Mouse (Mus musculus): ENCODE results near the gene Akap1.

Gene Akap1

DNA sequence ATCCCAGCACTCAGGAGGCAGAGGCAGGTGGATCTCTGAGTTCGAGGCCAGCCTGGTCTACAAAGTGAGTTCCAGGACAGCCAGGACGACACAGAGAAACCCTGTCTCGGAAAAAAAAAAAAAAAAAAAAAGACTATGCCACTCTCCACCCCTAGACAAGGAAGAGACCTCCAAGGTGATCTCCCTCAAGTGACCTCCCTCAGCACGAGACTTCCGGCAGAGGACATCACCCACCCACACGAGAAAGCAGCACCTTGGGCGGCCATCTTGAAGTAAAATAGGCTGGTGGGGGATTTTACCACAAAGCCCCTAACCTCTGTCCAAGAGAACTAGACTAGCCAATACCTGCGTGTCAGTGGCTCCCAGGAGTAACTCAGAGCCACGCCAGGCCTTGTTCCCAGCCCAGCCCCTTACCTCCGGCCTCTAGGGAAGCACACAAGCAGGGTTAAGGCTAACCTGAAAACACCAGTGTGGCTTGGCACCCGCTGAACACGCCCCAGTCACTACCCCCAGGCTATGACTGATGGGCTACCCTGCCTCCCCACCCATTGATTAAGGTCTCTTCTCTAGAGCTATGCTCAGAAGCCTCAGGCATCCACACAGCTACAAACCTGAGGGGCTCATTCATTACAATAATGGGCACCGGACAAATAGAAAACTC, 21.9 kb downstream of the Akap1 start:
- no peak for DNase-seq (ENCODE audit: low spot score in 2 of 2)

DNA sequence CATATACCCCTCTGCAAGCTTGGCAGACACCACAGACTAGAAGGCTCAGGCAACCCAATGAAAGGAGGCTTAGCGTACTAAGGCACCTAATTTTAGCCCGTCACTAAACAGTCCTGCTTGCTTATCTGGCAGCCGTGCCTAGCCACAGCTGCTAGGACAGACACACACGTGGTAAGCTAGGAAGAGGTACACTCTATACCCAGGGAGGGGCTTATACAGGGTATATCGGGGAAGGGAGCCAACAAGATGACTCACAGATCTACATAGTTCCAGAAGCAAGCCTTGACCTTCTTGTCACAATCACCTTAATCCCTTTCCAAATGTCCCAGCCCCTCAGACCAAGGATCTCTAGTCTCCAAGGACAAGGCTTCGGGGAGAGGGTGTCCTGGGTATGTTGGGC, 23.0 kb downstream of the Akap1 start:
- no peak for DNase-seq (ENCODE audit: low spot score in 2 of 2)

GRCm38 (mm10) chr11:88840724-88841350, 23.5 kb downstream of the Akap1 start:
- DNase-seq (ENCODE audit: low spot score in 2 of 2): no peak

GRCm38 (mm10) chr11:88840292-88840691, 24.1 kb downstream of the Akap1 start:
- DNase-seq (ENCODE audit: low spot score in 2 of 2): no peak

- DNase-seq (ENCODE audit: low spot score in 2 of 2): no peak
These were observed 25.0 kb downstream of the Akap1 start for GRCm38 (mm10) chr11:88839379-88839778.

DNA sequence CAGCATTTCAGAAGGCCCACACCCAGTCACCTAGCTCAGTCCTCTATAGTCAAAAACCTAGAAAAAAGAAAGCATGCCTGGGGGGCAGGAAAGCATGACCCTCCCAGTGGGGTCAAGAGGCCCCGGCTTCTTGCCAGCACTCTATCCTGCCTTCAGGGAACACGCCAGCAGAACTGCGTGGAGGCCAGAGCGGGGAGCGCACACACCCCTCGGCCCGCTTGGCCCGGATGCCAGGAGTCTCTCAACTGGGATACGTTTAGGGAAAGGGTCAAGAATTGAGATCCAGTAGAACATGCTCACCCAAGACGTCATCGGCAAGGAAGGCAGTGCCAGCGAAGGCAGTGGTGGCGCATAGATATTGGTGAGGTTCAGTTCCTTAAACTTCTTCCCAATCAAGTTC, 25.8 kb downstream of the Akap1 start:
- DNase-seq (ENCODE audit: low spot score in 2 of 2): no peak

GRCm38 (mm10) chr11:88834606-88835005, 29.8 kb downstream of the Akap1 start:
- no peak for DNase-seq (ENCODE audit: low spot score in 2 of 2)

DNA sequence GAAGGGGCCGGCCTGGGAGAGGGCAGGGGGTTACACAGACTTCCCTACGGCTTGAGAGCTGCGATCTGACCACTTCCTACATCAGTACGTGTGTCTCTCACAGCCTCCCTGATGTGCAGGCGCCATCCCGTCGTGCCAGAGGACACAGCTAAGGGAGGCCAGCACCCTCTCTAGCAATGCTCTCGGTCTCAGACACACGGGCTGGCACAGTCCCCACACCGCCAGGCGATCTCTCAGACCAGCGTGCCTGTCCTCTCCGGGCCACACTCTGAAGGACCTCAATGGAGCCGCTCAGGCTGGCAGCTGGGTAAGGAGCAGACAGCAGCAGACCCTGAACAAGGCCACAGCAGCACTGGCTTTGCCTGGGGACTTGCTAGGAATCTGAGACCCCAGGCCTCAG, 30.3 kb downstream of the Akap1 start:
- DNase-seq (ENCODE audit: low spot score in 2 of 2): no peak

GRCm38 (mm10) chr11:88833099-88833498, 31.3 kb downstream of the Akap1 start:
- no peak for DNase-seq (ENCODE audit: low spot score in 2 of 2)

GRCm38 (mm10) chr11:88830257-88830804, 34.1 kb downstream of the Akap1 start:
- DNase-seq (ENCODE audit: low spot score in 2 of 2): peak in 1 of 2 experiments; percentile 47

GRCm38 (mm10) chr11:88828528-88828927, 35.9 kb downstream of the Akap1 start:
- DNase-seq (ENCODE audit: low spot score in 2 of 2): no peak

GRCm38 (mm10) chr11:88825909-88826308, 38.5 kb downstream of the Akap1 start:
- DNase-seq (ENCODE audit: low spot score in 2 of 2): peak in 1 of 2 experiments; percentile 54

DNA sequence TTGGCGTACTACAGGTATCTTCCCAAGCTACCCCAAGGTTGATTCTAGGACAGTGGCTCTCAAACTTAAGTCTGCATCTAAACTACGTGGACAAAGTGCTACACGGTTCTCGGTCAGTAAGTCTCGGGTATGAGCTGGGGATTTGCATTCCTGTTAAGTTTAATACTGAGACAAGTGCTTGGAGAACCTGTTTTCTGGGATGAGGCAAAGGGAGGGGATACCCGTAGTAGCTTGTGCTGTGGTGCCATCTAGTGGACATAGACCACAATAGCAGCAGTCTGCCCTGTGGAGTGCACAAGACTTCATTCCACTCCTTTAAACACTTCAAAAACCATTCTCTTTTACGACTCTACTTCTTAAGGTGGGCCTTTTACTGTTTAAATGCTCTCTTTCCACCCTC, 41.4 kb downstream of the Akap1 start:
- DNase-seq (ENCODE audit: low spot score in 2 of 2): peak in 1 of 2 experiments; percentile 71

GRCm38 (mm10) chr11:88822526-88822925, 41.9 kb downstream of the Akap1 start:
- no peak for DNase-seq (ENCODE audit: low spot score in 2 of 2)

GRCm38 (mm10) chr11:88820742-88821576, 43.4 kb downstream of the Akap1 start:
- no peak for DNase-seq (ENCODE audit: low spot score in 2 of 2)

DNA sequence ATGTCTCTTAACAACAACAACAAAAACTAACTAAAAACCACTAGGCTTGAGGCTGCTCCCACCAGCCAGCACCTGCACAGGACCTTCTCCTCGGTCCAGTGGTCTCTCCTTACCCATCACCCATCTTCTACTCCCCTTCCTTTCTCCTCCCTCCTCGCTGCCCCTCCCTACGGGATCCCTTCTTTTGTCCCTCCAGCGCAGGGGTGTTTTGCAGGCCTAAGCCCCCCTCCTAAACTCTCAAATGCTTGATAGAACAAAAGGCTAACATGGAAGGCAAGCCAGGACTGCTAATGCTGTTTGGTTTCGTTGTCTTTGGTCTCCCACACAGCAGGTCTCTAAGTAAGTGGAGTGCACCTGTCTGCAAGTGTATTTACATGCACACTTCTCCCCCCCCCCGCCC, 44.1 kb downstream of the Akap1 start:
- no peak for DNase-seq (ENCODE audit: low spot score in 2 of 2)

- no peak for DNase-seq (ENCODE audit: low spot score in 2 of 2)
These were observed 47.3 kb downstream of the Akap1 start for GRCm38 (mm10) chr11:88817061-88817460.

GRCm38 (mm10) chr11:88803231-88804010, 61.0 kb downstream of the Akap1 start:
- no peak for DNase-seq (ENCODE audit: low spot score in 2 of 2)

DNA sequence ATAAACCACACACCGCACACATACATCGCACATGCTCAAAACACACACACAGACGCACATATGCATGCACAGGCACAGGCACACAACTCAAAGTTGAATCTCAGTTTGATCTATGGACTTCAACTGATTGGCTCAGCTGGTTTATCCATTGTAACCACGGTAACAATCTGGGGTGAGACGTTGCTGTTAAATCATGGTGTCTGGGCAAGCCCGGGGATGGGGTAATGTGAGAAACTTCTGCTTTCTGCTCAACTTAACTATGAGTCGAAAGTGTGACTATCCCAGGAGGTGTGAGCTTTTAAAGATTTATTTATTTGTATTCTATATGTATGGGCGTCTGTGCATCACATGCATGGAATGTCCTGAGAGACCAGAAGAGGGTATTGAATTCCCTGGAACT, 68.2 kb downstream of the Akap1 start:
- no peak for DNase-seq (ENCODE audit: low spot score in 2 of 2)

DNA sequence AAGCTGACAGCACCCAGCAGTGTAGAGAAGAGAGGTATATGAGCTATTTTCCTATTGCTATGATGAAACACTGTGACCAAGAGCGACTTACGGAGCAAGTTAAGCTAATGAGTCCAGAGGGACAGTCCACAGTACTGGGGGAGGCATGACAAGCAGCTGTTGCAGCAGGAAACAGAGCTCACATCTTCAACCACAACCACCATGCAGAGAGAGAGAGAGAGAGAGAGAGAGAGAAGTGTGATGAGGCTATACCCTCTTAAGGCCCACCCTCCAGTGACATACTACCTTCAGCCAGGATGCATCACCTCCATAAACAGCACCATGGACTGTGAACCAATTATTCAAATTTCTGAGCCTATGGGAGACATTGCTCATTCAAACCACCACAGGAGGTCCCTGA, 74.5 kb downstream of the Akap1 start:
- no peak for DNase-seq (ENCODE audit: low spot score in 2 of 2)

DNA sequence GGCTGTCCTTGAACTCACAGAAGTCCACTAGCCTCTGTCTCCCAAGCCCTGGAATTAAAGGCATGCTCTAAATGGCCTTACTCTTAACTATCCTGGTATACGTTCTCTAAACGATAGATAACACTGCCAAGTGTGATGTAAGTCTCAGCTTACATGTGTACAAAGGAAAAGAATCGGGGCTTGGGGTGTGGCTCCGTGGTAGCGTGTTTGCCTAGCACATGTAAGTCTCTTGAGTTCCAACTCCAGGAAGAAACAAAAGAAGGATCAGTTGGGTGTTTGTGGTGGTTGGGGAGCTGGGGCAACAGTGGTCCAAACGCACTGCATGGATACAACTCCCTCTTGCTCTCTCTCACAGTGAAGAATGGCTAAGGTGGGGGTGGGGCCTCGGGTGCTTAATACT, 77.6 kb downstream of the Akap1 start:
- DNase-seq (ENCODE audit: low spot score in 2 of 2): no peak

DNA sequence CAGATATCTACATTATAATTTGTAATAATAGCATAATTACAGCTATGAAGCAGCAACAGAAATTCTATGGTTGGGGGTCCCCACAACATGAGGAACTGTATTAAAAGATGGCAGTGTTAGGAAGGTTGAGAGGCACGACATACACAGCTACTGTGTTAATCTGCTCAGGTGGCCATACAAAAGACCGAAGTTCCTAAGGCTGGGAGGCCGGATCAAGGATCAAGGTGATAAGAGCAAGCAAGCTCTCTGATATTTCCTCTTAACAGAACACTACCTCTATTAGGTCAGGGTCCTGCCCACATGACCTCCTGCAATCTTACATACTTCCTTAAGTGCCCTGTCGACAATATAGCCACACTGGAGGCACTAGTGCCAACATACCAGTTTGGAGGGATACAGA, 80.9 kb downstream of the Akap1 start:
- no peak for DNase-seq (ENCODE audit: low spot score in 2 of 2)
